Mouse (Mus musculus) layer of hippocampus, adult 8-10 months (tissue): ENCODE results near the gene Zbtb7a. TPM values are rescaled to one million over a fixed set of nuclear protein-coding genes. Genes with fewer than 3 reads are reported as not detected.
A peak's percentile ranks its signal among the peaks of the same experiment; 100 is the strongest.

ENCODE experiments used
- DNase-seq, 2 experiments: peaks; one replicate each; pipeline ENCODE4 v3.0.0; 2022; ENCODE audit warnings: low spot score in 2 of 2
- total RNA-seq, 4 experiments: library from RNA; stranded (reverse); gene quantifications; 2 replicates each; pipeline ENCODE4 v1.2.4; 2022

Zbtb7a gene
- total RNA-seq, 4 experiments from 2014 or later = 94.8 to 118 (median 103) TPM

DNA sequence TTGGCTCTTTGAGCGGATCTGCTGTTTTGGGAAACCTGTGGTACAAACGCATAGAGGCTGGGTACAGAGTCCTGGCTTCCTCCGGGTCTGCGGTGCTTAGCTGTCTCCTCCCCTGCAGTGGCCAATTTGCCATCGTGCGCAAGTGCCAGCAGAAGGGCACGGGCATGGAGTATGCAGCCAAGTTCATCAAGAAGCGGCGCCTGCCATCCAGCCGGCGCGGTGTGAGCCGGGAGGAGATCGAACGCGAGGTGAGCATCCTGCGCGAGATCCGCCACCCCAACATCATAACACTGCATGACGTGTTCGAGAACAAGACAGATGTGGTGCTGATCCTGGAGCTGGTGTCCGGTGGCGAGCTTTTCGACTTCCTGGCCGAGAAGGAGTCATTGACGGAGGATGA, 54.8 kb downstream of the Zbtb7a start:
- no peak for DNase-seq

DNA sequence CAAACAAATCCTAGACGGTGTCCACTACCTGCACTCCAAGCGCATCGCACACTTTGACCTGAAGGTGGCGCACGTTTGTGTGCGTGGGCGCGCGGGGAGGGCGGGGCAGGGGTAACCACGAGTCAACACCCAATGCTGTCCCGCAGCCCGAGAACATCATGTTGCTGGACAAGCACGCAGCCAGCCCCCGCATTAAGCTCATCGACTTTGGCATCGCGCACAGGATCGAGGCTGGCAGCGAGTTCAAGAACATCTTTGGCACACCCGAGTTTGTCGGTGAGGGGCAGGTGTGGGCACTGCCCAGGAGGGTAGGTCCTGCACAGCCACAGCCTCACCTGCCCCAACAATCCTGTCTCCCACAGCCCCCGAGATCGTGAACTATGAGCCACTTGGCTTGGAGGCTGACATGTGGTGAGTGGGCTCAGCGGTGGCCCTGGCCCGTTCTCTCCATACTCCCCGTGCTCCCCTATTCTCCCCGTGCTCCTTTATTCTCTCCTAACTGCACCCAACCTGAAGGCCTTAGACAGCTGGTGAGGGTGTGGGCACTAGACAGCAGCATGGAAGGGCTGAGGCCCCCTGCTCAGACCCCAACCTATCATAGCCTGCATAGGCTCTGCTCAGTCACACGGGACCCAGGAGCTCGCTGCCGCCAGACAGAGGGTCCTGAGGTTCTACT, 55.4 kb downstream of the Zbtb7a start:
- DNase-seq = no peak

DNA sequence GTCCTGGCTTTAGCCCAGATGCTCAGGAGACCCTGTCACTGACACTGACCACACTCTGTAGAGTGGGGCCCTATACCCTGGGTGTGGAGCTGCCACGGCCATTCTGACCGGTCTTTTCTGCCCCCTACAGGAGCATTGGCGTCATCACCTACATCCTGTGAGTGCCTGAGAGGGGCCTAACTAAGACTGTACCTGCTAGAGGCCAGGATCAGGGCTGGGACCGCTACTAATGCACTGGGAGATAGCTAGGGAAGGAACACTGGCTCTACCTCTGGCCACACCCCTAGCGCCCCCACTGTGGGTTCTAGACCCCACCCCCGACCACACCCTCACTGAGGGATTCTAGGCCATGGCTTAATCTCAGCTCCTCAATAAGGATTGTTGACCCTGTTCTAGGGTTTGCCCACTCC, 55.9 kb downstream of the Zbtb7a start:
- no peak for DNase-seq

DNA sequence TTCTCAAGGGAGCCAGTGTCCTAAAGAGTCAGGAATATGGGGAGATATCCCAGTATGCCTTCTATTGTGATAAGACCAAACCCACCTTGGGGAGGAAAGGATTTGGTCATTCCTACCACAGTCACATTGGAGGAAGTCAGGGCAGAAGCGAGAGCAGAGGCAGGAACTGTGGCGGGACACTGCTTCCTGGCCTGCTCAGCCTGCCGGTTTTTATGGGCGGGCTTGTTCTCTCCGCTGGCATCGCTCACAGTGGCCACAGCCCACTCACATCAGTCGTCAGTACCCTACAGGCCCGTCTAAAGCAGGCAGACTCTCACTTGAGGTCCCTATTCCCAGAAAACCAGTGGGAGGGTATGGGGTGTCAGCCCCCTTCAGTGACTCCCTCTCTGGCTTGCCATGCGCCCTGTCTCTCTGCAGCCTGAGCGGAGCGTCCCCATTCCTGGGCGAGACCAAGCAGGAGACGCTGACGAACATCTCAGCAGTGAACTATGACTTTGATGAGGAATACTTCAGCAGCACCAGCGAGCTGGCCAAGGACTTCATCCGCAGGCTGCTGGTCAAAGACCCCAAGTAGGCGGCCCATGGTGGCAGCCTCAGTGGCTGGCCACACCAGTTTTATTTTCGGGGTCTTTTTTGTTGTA, 56.4 kb downstream of the Zbtb7a start:
- no peak for DNase-seq

DNA sequence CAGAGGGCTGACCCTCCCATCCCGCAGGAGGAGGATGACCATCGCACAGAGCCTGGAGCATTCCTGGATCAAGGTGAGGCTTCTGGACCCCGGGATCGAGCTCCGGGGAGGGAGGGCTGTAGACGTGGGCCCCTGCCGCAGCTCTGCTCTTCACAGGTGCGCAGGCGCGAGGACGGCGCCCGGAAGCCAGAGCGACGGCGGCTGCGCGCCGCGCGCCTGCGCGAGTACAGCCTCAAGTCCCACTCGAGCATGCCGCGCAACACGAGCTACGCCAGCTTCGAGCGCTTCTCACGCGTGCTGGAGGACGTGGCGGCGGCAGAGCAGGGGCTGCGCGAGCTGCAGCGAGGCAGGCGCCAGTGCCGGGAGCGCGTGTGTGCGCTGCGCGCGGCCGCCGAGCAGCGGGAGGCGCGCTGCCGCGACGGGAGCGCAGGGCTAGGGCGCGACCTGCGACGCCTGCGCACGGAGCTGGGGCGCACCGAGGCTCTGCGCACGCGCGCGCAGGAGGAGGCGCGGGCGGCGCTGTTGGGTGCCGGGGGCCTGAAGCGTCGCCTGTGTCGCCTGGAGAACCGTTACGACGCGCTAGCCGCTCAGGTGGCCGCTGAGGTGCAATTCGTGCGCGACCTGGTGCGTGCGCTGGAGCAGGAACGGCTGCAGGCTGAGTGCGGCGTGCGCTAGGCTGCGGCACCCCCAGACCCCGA, 57.4 kb downstream of the Zbtb7a start:
- DNase-seq = peak; percentile 86 to 87

DNA sequence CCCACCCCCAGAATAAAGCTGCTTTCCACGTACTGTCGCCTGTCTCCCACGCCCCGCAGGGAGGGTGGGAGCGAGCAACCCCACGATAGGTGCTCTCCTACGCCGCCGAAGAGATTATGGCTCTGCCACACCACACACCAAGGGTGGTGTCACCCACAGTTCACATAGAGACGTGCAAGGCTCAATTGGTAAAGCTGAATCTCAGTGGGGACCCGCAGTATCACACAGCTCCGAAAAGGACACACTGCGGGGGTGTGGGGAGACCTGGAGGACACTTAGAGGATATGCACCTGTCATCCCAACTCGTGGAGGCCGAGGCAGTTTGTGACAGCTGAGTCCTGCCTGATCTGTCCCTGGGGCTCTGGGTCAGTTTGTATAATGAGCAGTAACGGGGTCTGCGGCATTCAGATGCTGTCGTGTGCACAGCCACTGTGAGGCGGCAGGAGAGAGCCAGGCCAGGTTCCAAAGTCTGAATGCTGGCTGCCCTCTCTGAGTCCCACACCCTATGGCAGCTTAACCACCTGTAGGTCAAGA, 58.0 kb downstream of the Zbtb7a start:
- DNase-seq = no peak

DNA sequence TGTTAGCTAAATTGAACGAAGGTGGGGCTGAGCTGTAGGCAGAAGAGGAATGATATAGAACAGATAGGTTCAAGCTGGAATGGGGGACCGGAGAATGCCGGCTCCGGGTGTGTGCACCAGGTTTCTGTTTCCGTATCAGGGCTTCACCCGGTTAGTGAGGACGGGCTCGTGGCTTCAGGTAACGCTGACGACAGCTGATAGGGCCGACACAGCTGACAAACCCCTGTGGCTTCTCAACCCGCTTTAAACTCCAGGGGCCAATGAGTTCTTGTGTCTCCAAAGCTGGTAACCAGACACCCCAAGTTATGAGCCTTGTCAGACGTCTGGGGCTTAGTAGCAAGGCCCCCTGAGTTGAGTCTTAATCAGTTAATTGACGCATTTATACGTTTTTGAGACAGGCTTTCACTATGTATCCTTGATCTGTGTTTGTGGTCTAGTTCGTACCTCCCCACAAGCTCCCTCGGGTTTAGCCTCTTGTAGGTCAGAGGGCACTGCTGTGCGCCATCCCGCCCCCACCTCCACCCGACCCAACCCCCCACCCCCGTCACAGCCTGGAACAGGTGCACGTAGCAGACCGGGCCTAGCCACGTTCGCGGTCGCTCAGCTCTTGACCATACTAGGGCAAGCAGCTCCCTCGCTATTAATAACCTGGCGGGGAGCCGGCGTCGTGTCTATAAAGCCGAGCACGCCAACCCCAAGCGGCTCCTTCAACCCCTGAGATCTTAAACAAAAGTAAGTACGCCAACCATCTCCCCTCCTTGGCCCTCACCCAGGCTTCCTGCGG, 59.2 kb downstream of the Zbtb7a start:
- no peak for DNase-seq

DNA sequence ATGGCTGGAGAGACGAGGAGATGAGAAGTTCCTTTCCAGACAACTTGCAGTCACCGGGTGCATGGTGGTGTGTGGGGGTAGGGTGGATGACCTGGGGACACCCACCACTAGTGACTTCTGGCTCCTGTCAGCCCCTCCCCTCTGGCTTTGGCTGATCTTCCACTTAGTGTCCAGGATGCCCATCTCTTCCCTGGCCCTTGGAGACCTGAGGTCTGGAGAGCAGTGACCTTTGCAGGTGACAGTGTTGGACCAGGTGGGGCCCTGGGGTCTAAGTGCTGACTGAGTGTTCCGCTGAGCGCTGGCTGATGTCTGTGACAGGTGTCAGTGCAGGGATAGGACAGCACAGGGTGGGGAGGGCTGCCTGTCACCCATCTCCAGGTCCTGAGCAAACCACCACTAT, 60.3 kb downstream of the Zbtb7a start:
- DNase-seq = no peak

DNA sequence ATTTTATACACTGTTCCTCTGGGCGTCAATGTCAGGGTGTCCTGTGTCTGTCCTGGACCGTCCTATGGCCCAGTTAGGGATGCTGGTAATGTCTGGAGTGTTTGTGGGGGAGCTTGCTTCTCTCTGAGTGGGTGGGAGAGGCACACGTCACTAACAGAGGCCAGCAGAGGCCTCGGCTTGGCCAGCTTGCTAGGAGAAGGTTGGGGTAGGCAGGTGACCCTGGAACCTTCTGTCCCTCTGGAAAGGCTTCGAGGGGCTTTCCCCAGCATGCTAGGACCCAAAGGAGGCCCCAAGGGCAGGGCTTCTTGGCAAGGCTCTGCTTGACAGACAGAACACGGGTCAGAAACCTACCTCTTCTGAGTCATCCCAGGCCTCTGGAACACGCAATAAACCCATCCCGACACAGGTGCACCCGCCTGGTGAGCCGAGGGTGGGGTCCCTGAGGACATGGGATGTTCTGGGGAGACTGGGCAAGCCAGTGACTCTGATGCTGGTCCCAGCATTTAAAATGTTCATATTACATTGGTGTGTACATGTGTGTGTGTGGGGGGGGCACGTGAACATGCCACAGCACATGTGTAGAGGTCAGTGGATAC, 61.5 kb downstream of the Zbtb7a start:
- no peak for DNase-seq

DNA sequence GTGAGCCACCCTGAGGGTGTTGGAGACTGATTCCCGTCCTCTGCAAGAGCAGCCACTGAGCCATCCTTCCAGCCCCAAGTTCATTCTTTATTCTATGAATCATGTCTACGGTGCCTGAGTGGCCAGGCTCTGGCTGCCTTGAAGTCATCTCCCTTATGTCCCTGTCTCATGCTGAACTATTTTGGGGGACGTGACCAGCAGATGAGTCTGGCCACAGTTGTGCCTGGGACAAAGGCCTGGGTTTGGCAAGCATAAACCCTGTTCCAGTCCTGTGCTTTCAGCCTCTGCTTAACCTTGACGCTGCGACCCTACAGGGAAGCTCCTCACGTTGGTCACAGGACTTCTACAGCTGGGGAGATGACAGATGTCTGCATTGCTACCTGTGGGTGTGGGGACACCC, 62.3 kb downstream of the Zbtb7a start:
- DNase-seq = no peak

DNA sequence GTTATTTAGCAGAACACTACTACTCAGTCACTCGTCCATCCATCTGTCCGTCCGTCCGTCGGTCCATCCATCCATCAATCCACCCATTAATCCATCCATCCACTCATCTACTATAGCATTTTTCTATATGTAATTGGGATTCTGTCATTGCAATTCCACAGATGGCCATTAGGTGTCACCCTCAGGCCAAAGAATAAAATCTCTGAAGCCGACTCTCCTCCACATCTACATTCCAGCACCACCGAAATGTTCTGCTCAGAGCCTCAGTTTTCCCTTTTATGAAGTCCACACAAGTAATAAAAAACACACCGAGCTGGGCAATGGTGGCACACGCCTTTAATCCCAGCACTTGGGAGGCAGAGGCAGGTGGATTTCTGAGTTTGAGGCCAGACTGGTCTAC, 63.2 kb downstream of the Zbtb7a start:
- DNase-seq = peak in 1 of 2 experiments; percentile 69

DNA sequence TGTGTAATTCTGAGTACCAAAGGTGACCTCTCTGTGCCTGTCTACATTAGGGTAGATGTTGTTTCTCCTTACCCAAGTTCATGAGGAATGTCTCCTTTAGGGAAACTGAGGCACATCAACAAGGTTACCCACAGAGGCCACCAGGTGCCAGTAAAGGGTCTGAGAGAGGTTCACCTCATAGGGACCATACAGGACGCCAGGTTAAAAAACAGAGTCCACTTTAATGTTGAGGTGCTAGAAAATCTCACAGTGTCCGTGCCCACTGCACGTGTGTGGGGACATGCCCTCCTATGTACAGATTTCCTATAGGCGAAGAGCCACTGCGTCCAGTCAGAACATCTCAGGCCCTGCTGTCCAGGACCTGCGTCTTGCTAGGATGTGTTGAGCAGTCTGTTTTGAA, 64.0 kb downstream of the Zbtb7a start:
- DNase-seq = no peak

DNA sequence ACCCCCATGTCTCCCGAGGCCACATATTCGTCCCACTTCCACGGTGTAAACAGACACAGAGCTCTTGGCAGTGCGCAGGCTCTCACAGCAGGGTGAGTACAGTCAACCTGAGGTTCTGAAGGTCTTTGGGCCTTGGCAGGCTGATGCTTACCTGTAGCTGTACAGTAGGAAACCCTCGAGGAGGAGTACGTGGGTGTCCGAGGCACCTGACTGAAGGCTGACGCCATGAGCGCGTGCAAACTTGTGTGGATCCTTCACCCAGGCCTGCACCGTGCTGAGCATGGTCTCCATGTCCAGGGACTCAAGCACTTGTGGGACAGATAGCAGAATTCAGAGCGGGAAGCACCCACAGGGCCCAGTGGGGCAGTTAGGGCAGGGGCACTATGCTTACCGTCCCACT, 65.1 kb downstream of the Zbtb7a start:
- no peak for DNase-seq

DNA sequence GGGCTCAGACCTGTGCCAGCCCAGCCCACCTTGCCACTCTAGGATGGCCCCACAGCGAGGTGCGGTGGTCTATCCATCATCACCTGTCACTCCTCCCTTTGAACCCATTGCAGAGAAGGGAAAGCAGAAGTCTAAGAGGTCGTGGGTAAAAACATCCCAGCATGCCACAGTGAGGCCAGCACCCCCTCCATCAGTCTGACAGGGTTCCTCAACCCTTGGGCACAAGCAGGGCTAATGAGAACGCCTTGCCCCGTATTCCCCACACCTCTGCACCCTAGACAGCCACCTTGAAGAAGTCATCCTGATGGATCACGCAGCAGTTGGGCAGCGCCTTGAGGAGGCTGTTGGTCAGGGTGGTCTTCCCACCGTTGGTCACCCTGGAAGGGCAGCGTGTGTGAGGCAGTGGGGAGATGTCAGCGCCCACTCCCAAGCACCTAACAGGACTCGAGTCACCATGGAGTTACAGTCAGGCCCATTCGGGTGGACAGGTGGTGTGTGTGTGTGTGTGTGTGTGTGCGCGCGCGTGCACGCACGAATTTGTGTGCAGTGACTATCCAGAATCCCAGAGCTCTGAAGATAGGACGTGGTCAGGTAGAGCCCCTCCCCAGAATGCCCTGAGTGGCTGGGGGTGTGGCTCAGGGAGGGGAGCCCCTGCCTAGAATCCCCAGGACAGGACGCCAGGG, 65.7 kb downstream of the Zbtb7a start:
- no peak for DNase-seq

DNA sequence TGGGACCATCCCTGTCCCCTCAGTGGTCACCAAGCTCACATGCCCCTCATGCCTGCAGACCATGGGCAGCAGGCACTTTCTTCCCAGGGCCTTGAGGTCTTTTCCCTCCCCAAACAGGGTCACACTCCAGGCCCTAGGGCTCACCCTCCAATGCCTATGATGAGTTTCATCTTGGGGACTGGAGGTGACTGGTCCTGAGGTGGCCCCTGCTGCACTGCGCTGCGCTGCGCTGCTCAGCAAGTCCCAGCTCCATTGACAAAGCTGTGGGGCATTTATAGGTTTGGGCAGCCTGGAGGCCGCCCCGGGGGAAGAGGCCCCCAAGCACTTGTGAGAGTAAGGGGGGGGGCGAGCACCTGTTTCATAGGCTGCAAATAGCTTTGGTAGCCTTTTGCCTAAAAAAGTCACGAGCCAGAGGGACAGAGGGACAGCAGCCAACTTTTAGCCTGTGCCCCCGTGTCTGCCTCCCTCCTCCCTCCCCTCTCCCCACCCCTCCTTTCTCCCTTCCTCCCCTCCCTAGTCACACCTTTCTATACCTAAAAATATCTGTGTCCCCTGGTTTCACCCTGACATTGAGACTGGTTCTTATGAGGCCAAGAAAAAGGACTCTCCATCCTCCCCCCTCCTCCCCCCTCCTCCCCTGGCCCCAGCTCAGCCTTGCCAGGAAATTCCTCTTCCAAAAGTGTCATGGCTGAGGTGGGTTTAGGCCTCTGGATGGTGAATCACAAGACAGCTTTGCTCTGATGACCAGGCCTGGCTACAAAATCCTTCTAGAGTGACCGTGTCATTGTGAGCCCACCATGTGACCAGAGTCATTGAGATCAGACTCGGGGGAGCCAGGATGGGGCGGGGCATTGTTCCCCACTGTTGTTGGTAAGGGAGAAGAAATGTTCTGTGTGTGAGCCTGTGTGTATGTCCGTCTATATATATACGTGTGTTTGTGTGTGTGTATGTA, 67.1 kb downstream of the Zbtb7a start, which contains the start of gene Nmrk2:
TSS of gene Nmrk2 (minus strand) at position 245 of the 952 bp plus-strand sequence.
- no peak for DNase-seq
